In genomic region chr1:91692709-91693460, GRCm38 (mm10) we compare ENCODE assay signal across 16 mouse cellular contexts.
"Had no signal": no experiment of that assay in that cellular context is flagged by ENCODE, and none has a peak within 500 bp of the region (broad histone marks: within the 10 kb centered on the region; RNA-seq: fewer than 3 reads in every experiment).

No protein-coding gene starts in this region.

- H3K4me3 ChIP-seq: kidney, embryonic 15.5 days; left cerebral cortex, adult 2 months; liver, embryonic 13.5 days; midbrain, embryonic 12.5 days; midbrain, embryonic 15.5 days; neural tube, embryonic 13.5 days; stomach, embryonic 15.5 days had no signal

- ATAC-seq: midbrain, embryonic 15.5 days had no signal

- DNase-seq: kidney, adult 8-10 months; kidney, postnatal 10 days; kidney, postnatal 36 days; layer of hippocampus, postnatal 36 days; liver, embryonic 13.5 days; lung, adult 2 months; lung, postnatal 14 days; right cerebral cortex, postnatal 4 days; thymus, postnatal 36 days had no signal

- H3K36me3 ChIP-seq: kidney, embryonic 15.5 days; liver, embryonic 13.5 days; midbrain, embryonic 12.5 days; midbrain, embryonic 15.5 days; neural tube, embryonic 13.5 days; stomach, embryonic 15.5 days had no signal

- H3K4me1 ChIP-seq: kidney, embryonic 15.5 days; liver, embryonic 13.5 days; midbrain, embryonic 12.5 days; midbrain, embryonic 15.5 days; neural tube, embryonic 13.5 days; stomach, embryonic 15.5 days had no signal

- H3K27me3 ChIP-seq: kidney, embryonic 15.5 days; liver, embryonic 13.5 days; midbrain, embryonic 12.5 days; midbrain, embryonic 15.5 days; neural tube, embryonic 13.5 days; stomach, embryonic 15.5 days had no signal

- H3K27ac ChIP-seq: kidney, embryonic 15.5 days; left cerebral cortex, adult 2 months; liver, embryonic 13.5 days; macrophage; midbrain, embryonic 12.5 days; midbrain, embryonic 15.5 days; neural tube, embryonic 13.5 days; stomach, embryonic 15.5 days had no signal
